Mouse (Mus musculus) mouse embryonic stem cell (cell line): Measurements from ENCODE around the gene Elovl6.

Experiments
- in situ Hi-C, 2 experiments: fragments of 300-500 bp; cut with MboI; formaldehyde crosslinking; loops; 1 replicate in 1 of 2; 3 replicates in 1 of 2; pipeline ENCODE4 v1.14.3; 2019 to 2020; ENCODE audit warnings: low sequenced_read_pairs in 2 of 2, low pct_unique_long_range_greater_than_20kb in 1 of 2, mixed read lengths in 1 of 2; ENCODE audit not compliant: unreplicated experiment in 1 of 2

Elovl6 gene

DNA sequence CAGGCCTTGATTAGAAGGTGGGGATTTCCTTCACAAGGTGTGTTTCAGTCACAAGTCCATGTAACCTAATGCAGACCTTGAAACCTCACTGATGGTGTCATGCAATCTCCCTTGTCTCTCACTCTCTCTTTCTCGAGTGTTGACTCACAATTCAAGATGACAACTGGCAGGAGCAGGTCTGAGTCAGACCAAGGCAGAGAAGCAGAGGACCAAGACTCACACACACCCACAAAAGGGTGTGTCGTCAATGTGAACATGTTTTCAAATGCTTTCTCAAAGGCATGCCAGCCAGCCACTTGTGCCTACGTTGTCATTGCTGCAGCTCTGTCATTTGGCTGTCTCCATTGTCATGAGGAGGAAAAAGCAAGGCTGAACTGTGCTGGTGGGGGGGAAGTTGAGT, 56.6 kb downstream of the Elovl6 start:
- in situ Hi-C loops: no loop called here

DNA sequence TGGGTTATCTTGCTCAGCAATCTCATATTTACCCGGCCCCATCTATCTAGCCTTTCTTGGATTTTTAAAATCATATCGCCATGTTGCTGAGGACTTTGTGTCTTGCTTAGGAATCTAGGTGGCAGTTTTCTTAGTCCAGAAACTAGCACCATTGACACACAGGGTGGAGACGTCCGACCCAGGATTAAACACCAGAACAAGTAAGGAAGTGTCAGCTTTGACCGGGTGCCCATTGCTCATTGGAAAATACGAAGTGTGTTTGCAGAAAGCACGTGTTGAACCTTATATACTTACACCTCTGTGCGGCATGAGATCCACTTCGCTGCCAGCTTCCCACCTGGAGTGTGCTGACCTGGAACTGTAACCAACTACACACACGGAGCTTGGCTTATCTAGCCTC, 57.5 kb downstream of the Elovl6 start:
- in situ Hi-C loops: no loop called here

DNA sequence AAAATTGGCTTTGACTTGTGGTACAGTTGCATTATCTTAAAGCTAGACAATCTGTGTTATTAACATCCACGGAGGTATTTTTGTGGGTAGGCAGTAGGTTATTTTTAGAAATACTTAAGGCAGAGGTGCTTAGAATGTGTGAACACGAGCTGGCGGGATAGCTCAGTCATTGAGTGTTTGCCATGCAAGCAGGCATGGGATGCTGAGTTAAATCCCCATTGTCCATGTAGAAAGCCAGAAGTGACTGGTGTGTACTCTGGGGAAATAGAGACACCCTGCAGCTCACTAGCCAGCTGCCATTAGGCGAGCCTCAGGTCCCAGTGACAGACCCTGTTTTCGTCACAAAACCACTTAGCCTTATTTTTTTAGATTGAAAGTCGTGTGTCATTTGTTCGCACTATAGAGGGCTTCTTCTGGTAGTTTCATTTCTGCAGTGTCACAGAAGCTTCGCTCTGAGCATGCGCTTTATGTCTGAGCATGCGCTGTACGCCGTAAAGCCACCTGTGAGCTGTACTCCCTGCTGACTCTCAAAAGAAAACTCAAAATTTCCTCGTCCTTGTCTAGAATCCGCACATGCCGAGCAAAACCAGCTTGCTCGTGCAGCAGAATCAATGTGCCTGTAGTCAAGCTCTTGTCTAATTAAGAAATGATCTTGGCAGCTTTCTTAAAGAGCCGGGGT, 58.5 kb downstream of the Elovl6 start:
- in situ Hi-C loops: no loop called here

DNA sequence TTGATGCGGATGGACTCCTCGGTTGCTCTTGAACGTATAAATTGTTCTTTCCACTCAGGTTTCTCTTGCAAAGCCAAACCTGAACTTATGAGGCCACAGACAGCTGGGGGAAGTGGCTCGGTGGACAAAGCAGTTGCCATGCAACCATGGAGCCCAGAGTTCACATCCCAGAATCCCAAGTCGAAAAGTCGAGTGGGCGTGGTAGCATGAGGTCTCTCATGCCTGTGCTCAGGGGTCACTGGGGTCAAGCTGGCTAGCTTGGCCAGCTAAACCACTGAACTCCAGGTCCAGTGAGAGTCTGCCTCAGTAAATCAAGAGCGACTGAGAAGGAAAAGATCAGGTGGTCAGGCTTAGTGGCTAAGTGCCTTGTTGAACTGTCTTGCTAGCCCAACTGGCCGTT, 59.1 kb downstream of the Elovl6 start:
- in situ Hi-C loops: no loop called here

DNA sequence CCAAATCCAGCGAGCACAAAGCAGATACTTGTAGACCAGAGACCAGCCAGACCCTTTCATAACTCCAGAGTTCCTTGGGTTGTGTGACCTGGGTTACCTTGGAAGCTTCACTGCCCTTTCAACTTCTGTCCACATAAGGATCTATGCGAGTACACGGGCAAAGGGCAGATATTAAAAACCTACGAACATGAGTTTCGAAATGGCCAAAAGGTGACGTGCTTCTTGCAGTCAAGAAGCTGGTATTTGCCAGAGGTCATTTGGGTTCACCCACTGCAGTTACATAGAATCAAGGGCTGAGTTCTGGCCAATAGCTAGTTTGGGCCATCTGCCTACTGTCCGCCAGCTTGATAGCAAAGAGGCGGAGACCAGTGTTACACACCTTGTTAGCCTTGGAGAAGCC, 59.6 kb downstream of the Elovl6 start:
- in situ Hi-C loops: no loop called here

DNA sequence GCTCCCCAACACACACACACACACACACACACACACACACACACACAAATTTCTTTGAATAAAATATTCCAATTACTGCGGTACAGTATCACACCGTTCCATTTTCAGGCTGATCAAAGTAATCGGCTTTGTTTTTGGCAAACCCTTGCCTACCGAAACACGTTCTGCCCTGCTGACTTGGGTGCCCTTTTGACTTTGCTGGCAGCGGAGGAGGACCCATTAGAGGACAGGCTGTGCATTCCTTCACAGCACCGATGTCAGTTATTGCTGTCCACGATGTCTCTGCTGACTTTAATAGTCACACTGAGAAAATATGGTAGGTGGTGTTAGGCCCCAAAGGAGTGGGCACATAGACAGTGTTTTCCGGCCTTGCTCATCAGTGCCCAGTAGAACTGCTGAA, 60.8 kb downstream of the Elovl6 start:
- in situ Hi-C loops: no loop called here

DNA sequence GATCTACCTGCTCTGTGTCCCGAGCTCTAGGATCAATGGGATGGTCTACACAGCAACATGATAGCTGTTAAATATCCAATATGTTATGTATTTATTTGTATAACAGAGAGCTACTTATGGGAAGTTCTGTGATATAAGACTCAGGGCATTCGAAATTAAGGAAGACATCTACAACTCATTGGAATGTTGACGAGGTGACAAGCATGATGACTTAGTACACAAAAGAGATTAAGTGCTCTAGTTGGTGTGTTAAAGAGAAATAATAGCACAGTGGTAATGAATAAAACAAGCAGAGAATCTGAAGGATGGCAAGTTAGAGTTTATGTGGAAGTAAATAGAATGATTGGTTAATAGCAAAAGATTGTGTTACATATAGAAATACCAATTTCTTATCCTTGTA, 61.6 kb downstream of the Elovl6 start:
- in situ Hi-C loops: no loop called here

DNA sequence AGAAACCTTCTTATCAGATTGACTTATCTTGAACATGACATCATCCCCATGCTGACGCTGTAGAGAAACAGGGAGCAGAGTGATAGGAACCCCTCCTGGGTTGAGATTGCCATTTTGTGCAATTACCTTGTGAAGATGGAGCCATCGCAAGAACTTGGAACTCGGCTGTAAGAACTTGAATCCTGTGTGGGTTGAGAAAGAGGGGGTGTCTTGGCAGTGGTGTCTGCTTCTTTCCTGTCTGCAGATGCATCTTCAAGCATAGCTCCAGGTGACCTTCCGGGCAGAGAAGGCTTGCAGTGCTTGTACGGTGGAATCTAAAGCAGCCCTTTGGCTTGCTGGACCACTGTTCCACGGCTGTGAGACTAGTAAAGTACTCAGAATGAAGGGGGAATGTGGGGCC, 63.9 kb downstream of the Elovl6 start:
- in situ Hi-C loops: no loop called here

DNA sequence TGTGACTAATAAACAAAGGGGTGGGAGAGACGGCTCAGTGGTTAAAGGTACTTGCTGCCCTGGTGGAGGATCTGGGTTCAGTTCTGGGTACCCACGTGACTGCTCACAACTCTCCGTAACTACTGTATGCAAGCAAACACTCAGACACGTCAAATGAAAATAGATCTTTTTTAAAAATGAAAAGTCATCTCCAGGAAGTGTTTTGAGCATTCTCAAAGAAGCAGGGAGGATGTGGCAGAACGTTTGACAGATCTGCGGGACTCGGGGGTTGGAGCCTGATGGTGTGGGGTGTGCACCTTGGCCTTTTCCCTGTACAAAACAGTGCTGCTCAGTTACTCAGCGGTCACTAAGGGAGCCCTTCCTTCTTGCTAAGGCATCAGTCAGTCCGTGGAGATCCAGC, 70.1 kb downstream of the Elovl6 start:
- in situ Hi-C loops: no loop called here

DNA sequence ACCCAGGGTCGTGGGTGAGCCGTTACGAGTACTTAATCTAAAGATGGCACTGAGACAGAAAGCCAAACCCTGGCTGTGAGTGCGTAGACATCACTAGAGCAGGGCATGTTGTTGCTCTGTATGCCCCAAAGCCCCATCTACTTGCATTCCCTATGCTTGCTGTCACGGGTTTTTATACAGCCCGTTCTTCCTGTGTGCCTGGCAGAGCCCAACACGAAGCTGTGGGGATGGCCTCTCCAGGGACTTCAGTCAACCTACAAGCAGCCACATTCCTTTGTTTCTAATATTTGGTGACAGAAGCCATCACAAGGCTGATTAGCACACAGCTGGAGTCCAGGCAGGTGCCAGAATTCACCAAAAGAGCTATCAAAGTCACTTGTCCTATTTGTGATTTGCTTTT, 73.3 kb downstream of the Elovl6 start:
- in situ Hi-C loops: no loop called here

DNA sequence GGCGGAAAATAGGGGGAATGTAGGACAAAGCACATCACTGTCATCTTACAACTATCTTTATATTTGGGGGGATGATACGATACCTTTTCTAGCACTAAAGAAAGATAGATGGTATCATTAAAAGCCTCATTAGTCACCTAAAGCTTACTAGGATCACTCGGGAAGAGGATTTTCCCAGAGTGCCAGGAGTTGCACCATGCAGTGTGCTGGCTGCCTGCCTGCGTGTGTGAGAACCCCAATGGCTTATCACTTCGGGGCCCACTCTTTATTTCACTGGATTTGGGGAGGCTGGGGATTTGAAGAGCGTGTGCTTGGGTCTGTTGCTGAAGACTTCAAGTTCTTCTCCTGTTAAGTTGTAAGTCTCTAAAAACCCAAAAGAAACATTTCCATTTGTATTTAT, 73.8 kb downstream of the Elovl6 start:
- in situ Hi-C loops: no loop called here

DNA sequence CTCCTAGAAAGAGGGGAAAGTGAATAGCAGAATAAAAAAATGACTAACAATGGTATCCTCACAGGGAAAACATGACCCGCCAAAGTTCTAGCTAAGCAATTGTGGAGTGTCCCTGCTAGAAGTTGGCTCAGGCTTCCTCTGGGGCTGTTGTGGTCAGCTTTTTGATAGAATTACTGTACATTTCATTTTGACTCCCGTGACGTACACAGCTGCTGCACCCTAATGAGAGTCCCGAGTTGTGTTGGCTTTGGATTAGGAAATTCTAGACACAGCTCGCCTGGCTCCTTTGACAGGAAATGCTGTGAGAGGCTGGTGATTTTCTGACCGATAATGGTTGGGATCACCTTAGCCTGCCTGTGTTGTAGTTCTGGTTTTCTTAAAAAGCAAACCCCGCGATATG, 79.5 kb downstream of the Elovl6 start:
- in situ Hi-C loops: no loop called here

DNA sequence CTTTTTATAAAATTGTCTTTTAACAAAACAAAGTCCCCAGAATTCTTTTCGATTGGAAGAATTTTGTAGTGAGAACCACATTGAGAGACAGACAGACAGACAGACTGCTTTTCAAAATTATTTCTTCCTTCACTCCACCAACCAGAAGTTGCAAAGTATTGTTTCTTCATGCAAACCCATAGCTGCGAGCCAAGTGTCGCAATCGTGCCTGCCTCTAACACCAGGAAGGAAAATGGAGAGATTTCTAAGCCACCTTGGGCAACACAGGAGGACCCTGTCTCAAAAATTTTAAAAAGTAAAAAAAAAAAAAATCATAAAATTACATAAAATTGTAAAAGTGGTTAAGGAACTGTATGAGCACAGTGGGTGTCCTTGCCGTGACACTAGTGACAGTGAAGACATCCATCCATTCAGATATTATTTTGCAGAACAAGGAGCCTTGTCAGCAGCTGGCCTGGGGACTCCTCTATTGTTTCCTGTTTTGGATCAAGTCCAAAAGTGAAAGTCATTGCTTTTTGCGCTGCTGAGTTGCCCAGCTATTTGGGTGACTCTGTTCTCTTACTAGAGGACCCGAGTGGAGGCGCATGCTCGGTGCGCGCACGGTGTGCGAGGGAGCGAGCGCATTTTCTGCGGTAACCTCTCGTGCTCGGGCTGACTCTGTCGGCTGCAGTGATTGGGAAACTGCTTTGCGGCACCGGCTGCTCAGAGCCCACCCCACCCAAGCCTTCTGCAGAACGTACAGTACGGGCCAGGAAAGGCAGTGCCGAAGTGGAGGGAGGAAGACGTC, 80.3 kb downstream of the Elovl6 start:
- in situ Hi-C loops: no loop called here

DNA sequence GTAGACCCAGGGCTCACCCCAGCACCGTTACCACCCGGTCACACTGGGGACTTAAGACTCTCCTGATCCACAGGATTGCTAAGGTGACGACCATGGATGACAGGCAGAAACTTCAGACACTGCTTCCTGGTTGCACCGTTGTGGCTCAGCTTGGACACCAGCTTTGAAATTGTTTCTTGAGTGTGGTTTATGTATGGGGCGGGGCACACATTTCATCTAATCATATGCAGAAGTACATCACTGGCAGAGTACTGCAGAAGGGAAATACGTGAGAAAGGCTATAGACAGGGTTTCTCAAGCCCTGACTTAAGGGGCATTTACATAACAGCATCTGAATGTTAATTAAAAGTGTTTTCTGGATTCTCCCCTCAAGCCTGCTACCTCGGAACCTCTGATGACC, 81.6 kb downstream of the Elovl6 start:
- in situ Hi-C loops: no loop called here

DNA sequence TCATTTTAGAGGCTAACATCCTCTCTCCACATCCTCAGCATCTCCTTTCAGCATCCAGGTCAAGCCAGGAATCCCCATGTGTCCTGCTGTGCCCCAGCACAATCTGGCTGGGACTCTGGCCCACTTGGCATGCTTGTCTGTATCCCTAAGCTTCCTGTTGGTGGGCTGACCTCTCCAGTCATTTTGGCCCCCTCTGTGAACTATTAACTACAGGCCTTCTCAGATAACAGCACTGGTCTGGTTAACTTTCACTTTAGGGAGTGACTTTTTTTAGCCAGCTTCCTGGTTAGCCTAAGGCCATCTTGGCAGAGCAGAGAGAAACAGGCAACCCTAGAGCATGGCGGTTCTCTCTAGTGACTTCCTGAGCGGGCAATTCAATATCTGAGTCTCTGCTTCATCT, 82.1 kb downstream of the Elovl6 start:
- in situ Hi-C loops: no loop called here

DNA sequence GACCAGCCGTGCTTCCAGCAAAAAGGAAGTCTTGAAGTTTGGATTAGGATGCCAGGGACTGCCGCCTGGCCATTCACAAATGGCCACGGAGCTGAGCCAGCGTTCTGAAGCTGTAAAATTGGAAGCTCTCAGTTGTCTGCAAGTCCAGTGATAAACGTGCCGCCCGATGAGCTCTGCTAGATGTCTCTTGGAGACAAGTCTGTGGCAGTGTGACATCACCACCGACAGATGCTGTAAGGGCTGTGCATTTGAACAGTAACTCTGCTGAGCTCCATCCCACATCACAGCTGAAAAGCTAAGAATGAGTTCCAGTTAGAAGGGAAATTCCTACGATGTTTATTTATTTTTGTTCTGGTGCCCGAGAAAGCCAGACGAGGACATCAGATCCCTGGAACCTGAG, 85.3 kb downstream of the Elovl6 start:
- in situ Hi-C loops: no loop called here

DNA sequence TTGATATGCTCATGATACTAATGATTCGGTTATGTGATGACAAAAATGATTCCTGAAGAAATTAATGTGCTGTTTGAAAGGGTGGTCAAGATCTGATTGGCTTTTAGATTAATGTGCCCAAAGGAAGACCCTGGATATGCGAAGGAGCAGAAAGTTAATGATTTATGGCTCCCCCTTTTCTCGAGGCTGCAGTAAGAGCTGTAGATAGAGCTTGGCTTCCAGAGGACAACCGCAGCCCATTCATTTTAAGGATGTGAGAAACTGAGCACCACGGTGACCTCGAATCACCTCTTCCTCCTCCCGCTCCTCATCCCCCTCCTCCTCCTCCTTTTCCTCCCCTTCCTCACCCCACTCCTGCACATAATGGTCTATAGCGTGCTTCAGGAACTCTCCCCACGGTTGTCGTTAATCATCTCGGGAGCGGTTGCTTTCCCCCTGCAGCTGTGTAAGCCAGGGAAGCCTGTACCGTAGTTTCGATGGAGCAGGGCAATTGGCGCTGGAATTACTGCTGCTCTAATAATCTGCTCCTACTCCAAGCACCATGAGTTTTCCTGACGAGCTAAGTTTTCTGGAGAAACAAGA, 87.1 kb downstream of the Elovl6 start:
- in situ Hi-C loops: no loop called here

DNA sequence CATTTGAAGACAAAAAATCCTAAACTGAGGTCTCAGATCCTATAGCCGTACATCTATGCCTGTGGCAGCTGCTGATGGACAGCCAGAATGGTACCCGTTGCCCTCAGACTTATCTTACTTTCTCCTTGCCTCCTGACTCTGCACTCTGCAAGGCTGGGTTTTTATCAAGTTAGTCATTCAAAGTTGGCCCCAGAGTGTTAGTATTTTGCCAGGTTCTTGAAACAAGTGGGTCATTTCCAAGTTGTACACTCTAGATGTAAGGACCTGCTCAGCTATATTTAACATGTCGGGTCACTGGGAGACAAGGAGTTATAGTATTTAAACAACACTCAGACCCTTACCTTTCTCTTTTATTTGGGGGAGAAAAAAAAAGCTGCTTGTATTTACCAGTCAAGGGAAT, 88.6 kb downstream of the Elovl6 start:
- in situ Hi-C loops: no loop called here

DNA sequence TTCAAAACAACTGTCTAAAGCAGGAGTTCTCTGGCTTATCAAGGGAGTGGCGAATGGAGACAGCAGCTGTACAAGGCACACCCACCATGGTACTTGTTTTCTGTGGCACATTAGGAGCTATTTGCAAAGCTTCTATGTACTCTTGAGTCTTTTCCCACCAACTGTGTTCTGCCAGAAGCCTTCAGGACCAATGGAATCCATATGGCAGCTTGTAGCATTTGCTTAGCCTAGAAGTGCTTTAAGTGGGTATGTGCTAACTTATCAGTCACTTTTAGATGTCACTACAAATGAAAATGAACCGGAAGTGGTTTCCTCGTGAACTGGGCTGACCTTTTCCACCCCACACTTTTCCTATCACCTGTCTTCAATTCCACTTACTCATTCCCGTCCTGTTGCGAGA, 89.1 kb downstream of the Elovl6 start:
- in situ Hi-C loops: no loop called here

DNA sequence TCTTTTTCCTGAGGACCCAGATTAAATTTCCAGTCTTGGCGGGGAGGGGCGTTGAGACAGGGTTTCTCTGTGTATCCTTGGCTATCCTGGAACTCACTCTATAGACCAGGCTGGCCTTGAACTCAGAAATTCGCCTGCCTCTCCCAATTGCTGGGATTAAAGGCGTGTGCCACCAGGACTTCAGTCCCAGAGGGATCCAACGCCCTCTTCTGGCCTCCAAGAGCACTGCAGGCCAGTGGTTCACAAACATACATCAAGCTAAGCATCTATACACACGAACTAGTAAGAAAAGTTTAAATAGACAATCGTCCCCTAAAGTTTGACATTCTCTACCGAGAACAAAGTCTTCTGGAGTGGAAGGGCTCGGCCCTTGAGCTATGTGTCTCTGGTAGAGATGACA, 90.0 kb downstream of the Elovl6 start:
- in situ Hi-C loops: no loop called here
